Mouse (Mus musculus) retina, postnatal 1 day (tissue): Measurements from ENCODE around the gene Napsa.

ENCODE experiments used
- DNase-seq: peaks from one replicate; pipeline ENCODE4 v3.0.0-alpha.2; 2012

The Napsa gene

GRCm38 (mm10) chr7:44576333-44576844 lies 4.2 kb downstream of the Napsa start:
- peak; percentile 20 for DNase-seq

- DNase-seq = no peak
These were observed 9.5 kb downstream of the Napsa start for GRCm38 (mm10) chr7:44581637-44582036.

GRCm38 (mm10) chr7:44582709-44583108 lies 10.5 kb downstream of the Napsa start:
- DNase-seq = no peak

GRCm38 (mm10) chr7:44583146-44583545 lies 11.0 kb downstream of the Napsa start:
- DNase-seq = no peak

- DNase-seq = no peak
These were observed 12.2 kb downstream of the Napsa start for GRCm38 (mm10) chr7:44584265-44584804.

GRCm38 (mm10) chr7:44584921-44585320 lies 12.7 kb downstream of the Napsa start:
- DNase-seq = no peak

- no peak for DNase-seq
These were observed 13.4 kb downstream of the Napsa start for GRCm38 (mm10) chr7:44585606-44586005.

GRCm38 (mm10) chr7:44586518-44586917 lies 14.3 kb downstream of the Napsa start:
- DNase-seq = peak; percentile 83

- peak; percentile 91 for DNase-seq
These were observed 14.8 kb downstream of the Napsa start for GRCm38 (mm10) chr7:44586930-44587329.

GRCm38 (mm10) chr7:44587676-44588075 lies 15.5 kb downstream of the Napsa start:
- DNase-seq = no peak

- no peak for DNase-seq
These were observed 16.2 kb downstream of the Napsa start for GRCm38 (mm10) chr7:44588338-44588737.

GRCm38 (mm10) chr7:44589149-44589548 lies 17.0 kb downstream of the Napsa start:
- DNase-seq = peak; percentile 92

GRCm38 (mm10) chr7:44589946-44590345 lies 17.8 kb downstream of the Napsa start:
- peak; percentile 50 for DNase-seq

GRCm38 (mm10) chr7:44590402-44591347 lies 18.5 kb downstream of the Napsa start, which contains the start of gene Kcnc3:
Gene Kcnc3 (plus strand): TSS chr7:44590664.
- peak; percentile 98 for DNase-seq

- no peak for DNase-seq
These were observed 19.4 kb downstream of the Napsa start for GRCm38 (mm10) chr7:44591348-44592116.

- DNase-seq = no peak
These were observed 20.9 kb downstream of the Napsa start for GRCm38 (mm10) chr7:44593051-44593450.

GRCm38 (mm10) chr7:44593775-44594174 lies 21.6 kb downstream of the Napsa start:
- DNase-seq = peak; percentile 93

- no peak for DNase-seq
These were observed 22.1 kb downstream of the Napsa start for GRCm38 (mm10) chr7:44594291-44594690.

GRCm38 (mm10) chr7:44595131-44595561 lies 23.0 kb downstream of the Napsa start:
- no peak for DNase-seq

- no peak for DNase-seq
These were observed 23.9 kb downstream of the Napsa start for GRCm38 (mm10) chr7:44596051-44596450.

- no peak for DNase-seq
These were observed 24.9 kb downstream of the Napsa start for GRCm38 (mm10) chr7:44596996-44597538.

GRCm38 (mm10) chr7:44597666-44598065 lies 25.5 kb downstream of the Napsa start:
- DNase-seq = no peak

GRCm38 (mm10) chr7:44598336-44598735 lies 26.2 kb downstream of the Napsa start:
- no peak for DNase-seq
